Mouse (Mus musculus) liver, embryonic 16.5 days (tissue): ENCODE data around the gene Dars. TPM values are rescaled to one million over a fixed set of nuclear protein-coding genes. Genes with fewer than 3 reads are reported as not detected.

Experiments used
- ATAC-seq: fragments of 200-750 bp; cut with Nextera tagmentation; 2 replicates; pipeline ENCODE4 v1.8.0; 2017; ENCODE audit warnings: low read depth, mild to moderate bottlenecking, moderate number of reproducible peaks, moderate library complexity
- H3K27ac ChIP-seq: fragments of 300-500 bp; sonication (generic); 2 replicates; pipeline ENCODE4 v1.5.1; 2014; ENCODE audit warnings: mild to moderate bottlenecking, low read length
- H3K27me3 ChIP-seq: fragments of 300-500 bp; sonication (generic); 2 replicates; pipeline ENCODE4 v1.6.1; 2014; ENCODE audit warnings: low read depth, low read length, mixed read lengths; ENCODE audit not compliant: control insufficient read depth, insufficient read depth
- H3K36me3 ChIP-seq: fragments of 300-500 bp; sonication (generic); 2 replicates; pipeline ENCODE4 v1.6.1; 2014; ENCODE audit warnings: mild to moderate bottlenecking; ENCODE audit not compliant: control insufficient read depth, insufficient read depth
- H3K4me1 ChIP-seq: fragments of 300-500 bp; sonication (generic); 2 replicates; pipeline ENCODE4 v1.6.1; 2014; ENCODE audit warnings: low read depth, low read length, mixed read lengths; ENCODE audit not compliant: control insufficient read depth
- H3K4me2 ChIP-seq: fragments of 300-500 bp; sonication (generic); 2 replicates; pipeline ENCODE4 v1.6.1; 2014; ENCODE audit warnings: low read depth, low read length, mixed read lengths
- H3K4me3 ChIP-seq: fragments of 300-500 bp; sonication (generic); 2 replicates; pipeline ENCODE4 v1.5.1; 2014; ENCODE audit warnings: low read depth, mild to moderate bottlenecking, low read length
- H3K9ac ChIP-seq: fragments of 300-500 bp; sonication (generic); 2 replicates; pipeline ENCODE4 v1.6.1; 2014; ENCODE audit warnings: low read depth, low read length
- H3K9me3 ChIP-seq: fragments of 300-500 bp; sonication (generic); replicated peaks from 2 replicates; pipeline ENCODE4 v1.6.1; 2016; ENCODE audit warnings: low read length; ENCODE audit not compliant: control insufficient read depth
- WGBS: fragments of 180-500 bp; shearing (Covaris S2); extraction: QIAGEN DNeasy Blood & Tissue Kit; methylation state at CpG from one replicate; pipeline ENCODE4 v1.1.7; 2014; ENCODE audit not compliant: insufficient replicate concordance; 5-methylcytosine and 5-hydroxymethylcytosine counted together
- polyA plus RNA-seq: library from polyadenylated mRNA; unstranded; fragments of >200 nt; fragmentation: Nextera tagmentation; extraction: Ambion mirVana; gene quantifications from 2 replicates; pipeline ENCODE4 v1.2.1, GENCODE M21; 2015

Gene Dars
- polyA plus RNA-seq, 1 experiment from 2014 or later: 98.0 TPM

GRCm38 (mm10) chr1:128437276-128437675 lies 20.1 kb upstream of the Dars start:
- Histone ChIP-seq H3K4me1 (no peaks in the 10 kb centered on the region), H3K27me3 (no peaks in the 10 kb centered on the region), H3K27ac (no peak overlapping the region), H3K4me2 (no peak overlapping the region), H3K4me3 (no peak overlapping the region), H3K9ac (no peak overlapping the region), H3K36me3 (no peaks in the 10 kb centered on the region), H3K9me3 (no peaks in the 10 kb centered on the region)
- 50% methylated on average over 1 of the region's 1 CpGs for WGBS
- no peak for ATAC-seq

GRCm38 (mm10) chr1:128436015-128436414 lies 18.8 kb upstream of the Dars start:
- Histone ChIP-seq H3K9me3 (no peaks in the 10 kb centered on the region), H3K36me3 (no peaks in the 10 kb centered on the region), H3K27ac (no peak overlapping the region), H3K4me2 (no peak overlapping the region), H3K27me3 (no peaks in the 10 kb centered on the region), H3K4me3 (no peak overlapping the region), H3K4me1 (no peaks in the 10 kb centered on the region), H3K9ac (no peak overlapping the region)
- 48% methylated on average over 3 of the region's 3 CpGs for WGBS
- ATAC-seq: no peak

- H3K4me2 ChIP-seq: no peak overlapping the region
- H3K27ac ChIP-seq: no peak overlapping the region
- no peak overlapping the region for H3K9ac ChIP-seq
- WGBS: 50% methylated on average over 4 of the region's 4 CpGs
- no peaks in the 10 kb centered on the region for H3K4me1 ChIP-seq
- H3K36me3 ChIP-seq: no peaks in the 10 kb centered on the region
- no peaks in the 10 kb centered on the region for H3K9me3 ChIP-seq
- H3K27me3 ChIP-seq: no peaks in the 10 kb centered on the region
- no peak for ATAC-seq
- H3K4me3 ChIP-seq: no peak overlapping the region
Measured at GRCm38 (mm10) chr1:128435551-128435950, 18.4 kb upstream of the Dars start.

GRCm38 (mm10) chr1:128424928-128425327 lies 7.8 kb upstream of the Dars start:
- ATAC-seq: no peak
- H3K9ac ChIP-seq: no peak overlapping the region
- 47% methylated on average over 3 of the region's 3 CpGs for WGBS

GRCm38 (mm10) chr1:128417533-128417888 lies 343 bp upstream of the Dars start:
- no peaks in the 10 kb centered on the region for H3K9me3 ChIP-seq
- H3K4me3 ChIP-seq: peak overlapping the region; percentile 98
- H3K4me1 ChIP-seq: peaks cover 9% of the 10 kb centered on the region
- peak overlapping the region; percentile 70 for H3K4me2 ChIP-seq
- H3K36me3 ChIP-seq: peaks cover 10% of the 10 kb centered on the region
- 39% methylated on average over 5 of the region's 5 CpGs for WGBS
- H3K9ac ChIP-seq: peak overlapping the region; percentile 30; the same call in 1 of the 2 replicates
- ATAC-seq: peak; percentile 2; the same call in 1 of the 2 replicates
- no peaks in the 10 kb centered on the region for H3K27me3 ChIP-seq
- H3K27ac ChIP-seq: no peak overlapping the region

More at GRCm38 (mm10) chr1:128424928-128425327, 7.8 kb upstream of the Dars start:
- H3K4me3 ChIP-seq: no peak overlapping the region
- no peaks in the 10 kb centered on the region for H3K4me1 ChIP-seq
- H3K9me3 ChIP-seq: no peaks in the 10 kb centered on the region
- H3K4me2 ChIP-seq: no peak overlapping the region
- no peaks in the 10 kb centered on the region for H3K36me3 ChIP-seq
- H3K27ac ChIP-seq: no peak overlapping the region
- no peaks in the 10 kb centered on the region for H3K27me3 ChIP-seq

GRCm38 (mm10) chr1:128411141-128411540 lies 6.0 kb downstream of the Dars start:
- no peaks in the 10 kb centered on the region for H3K27me3 ChIP-seq
- H3K4me3 ChIP-seq: no peak overlapping the region
- no peak overlapping the region for H3K27ac ChIP-seq
- no peak for ATAC-seq
- H3K9me3 ChIP-seq: no peaks in the 10 kb centered on the region
- no peak overlapping the region for H3K4me2 ChIP-seq
- peaks cover 9% of the 10 kb centered on the region for H3K4me1 ChIP-seq
- H3K36me3 ChIP-seq: peaks cover 10% of the 10 kb centered on the region
- WGBS: 86% methylated on average over 5 of the region's 5 CpGs
- H3K9ac ChIP-seq: no peak overlapping the region

- H3K36me3 ChIP-seq: peaks cover 10% of the 10 kb centered on the region
- H3K9ac ChIP-seq: no peak overlapping the region
- H3K4me2 ChIP-seq: no peak overlapping the region
- H3K27ac ChIP-seq: no peak overlapping the region
- H3K9me3 ChIP-seq: no peaks in the 10 kb centered on the region
- H3K4me3 ChIP-seq: no peak overlapping the region
- H3K27me3 ChIP-seq: no peaks in the 10 kb centered on the region
- no peak for ATAC-seq
- 56% methylated on average over 1 of the region's 1 CpGs for WGBS
- H3K4me1 ChIP-seq: peaks cover 5% of the 10 kb centered on the region
Measured at GRCm38 (mm10) chr1:128406846-128407245, 10.3 kb downstream of the Dars start.

GRCm38 (mm10) chr1:128405675-128406074 lies 11.5 kb downstream of the Dars start:
- no peaks in the 10 kb centered on the region for H3K9me3 ChIP-seq
- H3K4me1 ChIP-seq: peaks cover 5% of the 10 kb centered on the region
- no peak overlapping the region for H3K4me3 ChIP-seq
- ATAC-seq: no peak
- no peak overlapping the region for H3K9ac ChIP-seq
- H3K27ac ChIP-seq: no peak overlapping the region
- peaks cover 10% of the 10 kb centered on the region for H3K36me3 ChIP-seq
- no peak overlapping the region for H3K4me2 ChIP-seq
- no peaks in the 10 kb centered on the region for H3K27me3 ChIP-seq
- WGBS: 51% methylated on average over 1 of the region's 1 CpGs

- no peak overlapping the region for H3K4me2 ChIP-seq
- H3K4me1 ChIP-seq: peaks cover 5% of the 10 kb centered on the region
- no peak for ATAC-seq
- no peaks in the 10 kb centered on the region for H3K27me3 ChIP-seq
- WGBS: 85% methylated on average over 2 of the region's 2 CpGs
- H3K9ac ChIP-seq: no peak overlapping the region
- H3K36me3 ChIP-seq: peaks cover 13% of the 10 kb centered on the region
- no peak overlapping the region for H3K27ac ChIP-seq
- no peaks in the 10 kb centered on the region for H3K9me3 ChIP-seq
- no peak overlapping the region for H3K4me3 ChIP-seq
Measured at GRCm38 (mm10) chr1:128405041-128405481, 12.1 kb downstream of the Dars start.
